Mouse (Mus musculus): ENCODE results near the gene Nck2.
"Not testable (repeated sequence)": the region's sequence is repeated elsewhere in the genome, so short reads cannot be mapped to it uniquely, and the experiment has no call there.

GRCm38 (mm10) chr1:43553989-43554679 lies 109.8 kb downstream of the Nck2 start:
- TF ChIP-seq CTCF (IDR thresholded peaks at IDR 0.05; ENCODE audit: low read depth); EP300 (optimal IDR thresholded peaks at IDR 0.05): not testable (repeated sequence)

Measured in stomach, postnatal 0 days (tissue).